Mouse (Mus musculus) limb, embryonic 11.5 days (tissue): ENCODE measurements around the gene Foxe1. TPM values are rescaled to one million over a fixed set of nuclear protein-coding genes. Genes with fewer than 3 reads are reported as not detected.

Experiments
- ATAC-seq: fragments of 200-750 bp; cut with Nextera tagmentation; 2 replicates; pipeline ENCODE4 v1.8.0; 2017; ENCODE audit warnings: low read depth; ENCODE audit not compliant: insufficient number of reproducible peaks, low FRiP score, low TSS enrichment
- DNase-seq: peaks from one replicate; pipeline ENCODE4 v3.0.0-alpha.2; 2015; ENCODE audit warnings: low spot score
- H3K27ac ChIP-seq: fragments of 300-500 bp; sonication (generic); replicated peaks from 2 replicates; pipeline ENCODE4 v1.5.1; 2014; ENCODE audit warnings: low read depth, mild to moderate bottlenecking, low read length
- H3K27me3 ChIP-seq: fragments of 300-500 bp; sonication (generic); 2 replicates; pipeline ENCODE4 v1.6.1; 2014; ENCODE audit warnings: mild to moderate bottlenecking, low read length, mixed read lengths; ENCODE audit not compliant: control insufficient read depth, insufficient read depth
- H3K36me3 ChIP-seq: fragments of 300-500 bp; sonication (generic); 2 replicates; pipeline ENCODE4 v1.6.1; 2014; ENCODE audit warnings: mild to moderate bottlenecking, low read length, moderate library complexity, mixed read lengths; ENCODE audit not compliant: control insufficient read depth, insufficient read depth
- H3K4me1 ChIP-seq: fragments of 300-500 bp; sonication (generic); 2 replicates; pipeline ENCODE4 v1.6.1; 2014; ENCODE audit warnings: low read length, mixed read lengths; ENCODE audit not compliant: control insufficient read depth, insufficient read depth
- H3K4me2 ChIP-seq: fragments of 300-500 bp; sonication (generic); 2 replicates; pipeline ENCODE4 v1.6.1; 2014; ENCODE audit warnings: low read depth, mild to moderate bottlenecking, moderate library complexity; ENCODE audit not compliant: severe bottlenecking
- H3K4me3 ChIP-seq: fragments of 300-500 bp; sonication (generic); 2 replicates; pipeline ENCODE4 v1.5.1; 2014; ENCODE audit warnings: low read depth, low read length
- H3K9ac ChIP-seq: fragments of 300-500 bp; sonication (generic); 2 replicates; pipeline ENCODE4 v1.6.1; 2014; ENCODE audit warnings: mild to moderate bottlenecking, low read length
- H3K9me3 ChIP-seq: fragments of 300-500 bp; sonication (generic); 2 replicates; pipeline ENCODE4 v1.6.1; 2016; ENCODE audit warnings: low read length; ENCODE audit not compliant: control insufficient read depth
- WGBS: fragments of 180-500 bp; shearing (Covaris S2); extraction: QIAGEN DNeasy Blood & Tissue Kit; methylation state at CpG from one replicate; pipeline ENCODE4 v1.1.7; 2014; 5-methylcytosine and 5-hydroxymethylcytosine counted together
- polyA plus RNA-seq: library from polyadenylated mRNA; unstranded; fragments of >200 nt; fragmentation: Nextera tagmentation; extraction: Ambion mirVana; gene quantifications from 2 replicates; pipeline ENCODE4 v1.2.1, GENCODE M21; 2014

Foxe1 gene
- polyA plus RNA-seq, 1 experiment from 2014 or later, result not detected

DNA sequence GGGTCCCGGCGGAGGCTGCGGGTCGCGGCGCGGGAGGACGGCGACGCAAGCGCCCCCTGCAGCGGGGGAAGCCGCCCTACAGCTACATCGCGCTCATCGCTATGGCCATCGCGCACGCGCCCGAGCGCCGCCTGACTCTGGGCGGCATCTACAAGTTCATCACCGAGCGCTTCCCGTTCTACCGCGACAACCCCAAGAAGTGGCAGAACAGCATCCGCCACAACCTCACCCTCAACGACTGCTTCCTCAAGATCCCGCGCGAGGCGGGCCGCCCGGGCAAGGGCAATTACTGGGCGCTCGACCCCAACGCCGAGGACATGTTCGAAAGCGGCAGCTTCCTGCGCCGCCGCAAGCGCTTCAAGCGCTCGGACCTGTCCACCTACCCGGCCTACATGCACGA lies 879 bp downstream of the Foxe1 start:
- no peak for ATAC-seq

DNA sequence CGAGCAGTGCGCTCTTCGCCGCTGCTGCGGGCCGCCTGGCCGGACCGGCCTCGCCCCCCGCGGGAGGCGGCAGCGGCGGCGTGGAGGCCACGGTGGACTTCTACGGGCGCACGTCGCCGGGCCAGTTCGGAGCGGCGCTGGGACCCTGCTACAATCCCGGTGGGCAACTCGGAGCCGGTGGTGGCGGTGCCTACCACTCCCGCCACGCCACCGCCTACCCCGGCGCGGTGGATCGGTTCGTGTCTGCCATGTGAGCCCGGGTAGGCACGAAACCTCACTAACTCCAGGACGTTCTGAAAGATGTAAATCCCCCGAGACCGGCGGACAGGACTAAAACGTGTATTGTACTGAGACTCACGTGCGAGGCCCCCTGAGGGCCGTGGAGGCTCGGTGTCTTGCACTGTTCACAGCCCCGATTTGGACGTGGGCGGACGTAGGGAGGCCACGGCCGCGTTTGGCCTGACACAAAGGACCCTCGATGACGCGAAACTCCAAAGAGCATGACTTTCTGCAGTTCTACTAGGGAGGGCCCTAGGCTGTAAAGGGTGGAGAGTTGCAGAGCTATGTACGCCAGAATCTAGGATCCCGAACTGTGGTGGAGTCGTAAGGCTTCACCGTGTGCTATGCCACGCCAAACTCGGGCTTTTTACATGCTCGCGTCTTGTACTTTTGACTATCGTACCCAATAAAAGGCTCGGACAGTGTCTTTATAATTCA lies 1.8 kb downstream of the Foxe1 start:
- Histone ChIP-seq H3K4me2 (0 out of 2 replicates have a peak overlapping the region, but pooled peaks have one; percentile 31), H3K36me3 (no peaks in the 10 kb centered on the region), H3K27me3 (peaks cover 92% of the 10 kb centered on the region), H3K27ac (no peak overlapping the region), H3K9me3 (no peaks in the 10 kb centered on the region), H3K4me3 (no peak overlapping the region), H3K4me1 (no peaks in the 10 kb centered on the region), H3K9ac (no peak overlapping the region)
- 4% methylated on average over 66 of the region's 67 CpGs for WGBS
- no peak for ATAC-seq
- DNase-seq, result peak; percentile 60

More for the DNA sequence above, 879 bp downstream of the Foxe1 start:
- H3K36me3 ChIP-seq, result no peaks in the 10 kb centered on the region
- no peaks in the 10 kb centered on the region for H3K9me3 ChIP-seq
- peak overlapping the region; percentile 20 for H3K4me3 ChIP-seq
- no peak overlapping the region for H3K9ac ChIP-seq
- H3K4me1 ChIP-seq, result no peaks in the 10 kb centered on the region
- H3K27ac ChIP-seq, result no peak overlapping the region
- peak overlapping the region; percentile 31 for H3K4me2 ChIP-seq
- peaks cover 94% of the 10 kb centered on the region for H3K27me3 ChIP-seq
- peak; percentile 66 for DNase-seq
- WGBS, result 1% methylated on average over 28 of the region's 51 CpGs

DNA sequence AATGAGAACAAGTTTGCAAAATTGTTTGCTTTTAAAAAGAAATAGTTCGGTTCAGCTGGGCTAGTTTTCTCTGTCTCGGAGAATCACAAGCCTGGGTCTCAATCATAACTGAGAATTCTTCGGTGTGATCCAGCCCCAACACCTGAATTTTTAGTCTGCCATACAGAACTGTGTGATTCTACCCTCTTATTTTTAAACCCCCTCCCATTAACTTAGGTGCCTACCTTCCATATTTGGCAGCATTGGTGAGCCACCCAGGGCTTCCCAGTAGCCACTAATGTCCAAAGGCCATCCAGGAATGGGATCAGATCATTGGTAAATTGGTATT lies 2.3 kb downstream of the Foxe1 start:
- peak; percentile 36 for DNase-seq
- Histone ChIP-seq H3K9ac (no peak overlapping the region), H3K27ac (no peak overlapping the region), H3K4me2 (no peak overlapping the region), H3K27me3 (peaks cover 91% of the 10 kb centered on the region), H3K9me3 (no peaks in the 10 kb centered on the region), H3K4me1 (no peaks in the 10 kb centered on the region), H3K4me3 (no peak overlapping the region), H3K36me3 (no peaks in the 10 kb centered on the region)
- ATAC-seq, result no peak
- 20% methylated on average over 3 of the region's 3 CpGs for WGBS

GRCm38 (mm10) chr4:46346221-46346620 lies 2.8 kb downstream of the Foxe1 start:
- no peak for DNase-seq
- H3K9me3 ChIP-seq, result no peaks in the 10 kb centered on the region
- H3K4me1 ChIP-seq, result no peaks in the 10 kb centered on the region
- no peak overlapping the region for H3K27ac ChIP-seq
- 26% methylated on average over 6 of the region's 6 CpGs for WGBS
- H3K27me3 ChIP-seq, result peaks cover 90% of the 10 kb centered on the region
- H3K4me3 ChIP-seq, result no peak overlapping the region
- ATAC-seq, result no peak
- H3K36me3 ChIP-seq, result no peaks in the 10 kb centered on the region
- no peak overlapping the region for H3K4me2 ChIP-seq
- H3K9ac ChIP-seq, result no peak overlapping the region

DNA sequence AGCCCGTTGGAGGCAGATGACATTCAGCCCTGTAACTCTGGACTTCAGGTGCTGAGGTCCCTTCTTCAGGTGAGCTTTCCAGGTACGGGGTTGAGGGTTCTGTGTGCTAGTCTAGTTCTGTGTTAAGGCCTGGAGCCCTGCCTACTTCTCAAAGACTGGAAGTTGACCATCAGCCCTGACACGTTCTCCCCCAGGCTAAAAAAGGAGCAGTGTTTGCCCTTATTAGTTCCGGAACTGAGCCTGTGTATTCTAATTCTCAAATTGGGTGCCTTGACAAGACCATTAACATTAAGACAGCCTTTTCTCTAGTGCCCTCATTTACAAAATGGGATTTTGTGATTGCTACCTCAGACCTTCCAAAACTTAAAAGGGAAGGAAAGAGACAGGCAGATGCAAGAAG lies 3.7 kb downstream of the Foxe1 start:
- no peak overlapping the region for H3K9ac ChIP-seq
- DNase-seq, result peak; percentile 42
- no peak overlapping the region for H3K4me3 ChIP-seq
- H3K4me1 ChIP-seq, result no peaks in the 10 kb centered on the region
- peaks cover 88% of the 10 kb centered on the region for H3K27me3 ChIP-seq
- H3K4me2 ChIP-seq, result no peak overlapping the region
- ATAC-seq, result no peak
- WGBS, result 8% methylated on average over 4 of the region's 4 CpGs
- no peaks in the 10 kb centered on the region for H3K36me3 ChIP-seq
- no peaks in the 10 kb centered on the region for H3K9me3 ChIP-seq
- H3K27ac ChIP-seq, result no peak overlapping the region

- no peak overlapping the region for H3K9ac ChIP-seq
- H3K9me3 ChIP-seq, result no peaks in the 10 kb centered on the region
- ATAC-seq (no peak), DNase-seq (peak; percentile 52)
- no peak overlapping the region for H3K27ac ChIP-seq
- no peaks in the 10 kb centered on the region for H3K4me1 ChIP-seq
- H3K27me3 ChIP-seq, result peaks cover 83% of the 10 kb centered on the region
- no peaks in the 10 kb centered on the region for H3K36me3 ChIP-seq
- 1% methylated on average over 41 of the region's 41 CpGs for WGBS
- H3K4me2 ChIP-seq, result no peak overlapping the region
- no peak overlapping the region for H3K4me3 ChIP-seq
These were observed 4.4 kb downstream of the Foxe1 start for GRCm38 (mm10) chr4:46347580-46348515.

DNA sequence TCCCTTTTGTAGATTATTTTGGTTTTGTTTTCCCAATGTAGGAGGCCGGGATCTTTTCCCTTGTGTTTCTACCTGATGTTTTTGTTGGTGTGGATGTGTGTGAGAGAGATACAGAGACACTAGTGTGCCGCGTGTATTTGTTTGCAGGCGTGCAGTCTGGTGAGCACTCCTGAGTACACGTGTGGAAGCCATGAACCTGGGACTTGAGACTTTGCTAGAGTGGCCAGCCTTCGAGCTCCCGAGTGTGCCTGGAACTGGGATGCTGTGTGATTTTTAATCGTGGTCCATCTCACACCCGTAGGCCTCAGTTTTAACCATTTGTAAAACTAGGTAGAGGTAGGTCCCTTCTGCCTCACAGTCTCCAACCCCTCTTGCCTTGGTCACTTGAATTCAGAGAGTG lies 5.5 kb downstream of the Foxe1 start:
- no peak overlapping the region for H3K4me2 ChIP-seq
- peaks cover 6% of the 10 kb centered on the region; the same call in 1 of the 2 replicates for H3K4me1 ChIP-seq
- ATAC-seq (no peak), DNase-seq (no peak)
- no peak overlapping the region for H3K27ac ChIP-seq
- no peaks in the 10 kb centered on the region for H3K9me3 ChIP-seq
- H3K36me3 ChIP-seq, result no peaks in the 10 kb centered on the region
- 27% methylated on average over 9 of the region's 9 CpGs for WGBS
- no peak overlapping the region for H3K9ac ChIP-seq
- H3K27me3 ChIP-seq, result peaks cover 73% of the 10 kb centered on the region
- H3K4me3 ChIP-seq, result no peak overlapping the region

DNA sequence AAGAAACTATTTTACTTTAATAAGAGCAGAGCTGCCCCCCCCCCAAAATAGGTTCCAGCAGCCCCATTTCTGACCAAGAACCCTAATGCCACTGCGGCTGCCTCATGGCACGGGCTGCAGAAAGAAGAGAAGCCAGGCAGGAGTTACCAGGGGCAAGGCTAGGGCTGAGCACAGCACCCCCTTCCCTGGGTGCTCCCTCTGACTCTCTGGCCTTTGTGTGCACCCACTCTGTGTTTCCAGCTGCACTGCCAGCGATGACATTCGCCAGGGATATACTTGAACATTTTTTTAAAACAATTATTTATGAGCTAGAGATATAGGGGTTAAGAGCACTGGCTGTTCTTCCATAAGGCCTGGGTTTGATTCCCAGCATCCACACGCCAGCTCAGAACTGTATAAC lies 6.1 kb downstream of the Foxe1 start:
- Histone ChIP-seq H3K4me3 (no peak overlapping the region), H3K4me1 (peaks cover 6% of the 10 kb centered on the region; the same call in 1 of the 2 replicates), H3K9ac (no peak overlapping the region), H3K36me3 (no peaks in the 10 kb centered on the region), H3K27ac (no peak overlapping the region), H3K27me3 (peaks cover 67% of the 10 kb centered on the region), H3K4me2 (no peak overlapping the region), H3K9me3 (no peaks in the 10 kb centered on the region)
- ATAC-seq, result no peak
- WGBS, result 40% methylated on average over 5 of the region's 5 CpGs
- DNase-seq, result peak; percentile 21
